Mouse (Mus musculus) frontal cortex, postnatal 10 days (tissue): Measurements from ENCODE around the gene Slc25a12.

Experiments
- DNase-seq, 2 experiments: peaks; one replicate each; pipeline ENCODE4 v3.0.0; 2022; ENCODE audit warnings: low spot score in 2 of 2, mixed read lengths in 1 of 2

Gene Slc25a12

GRCm38 (mm10) chr2:71309726-71310125 is 57.8 kb downstream of the Slc25a12 start:
- DNase-seq: no peak

GRCm38 (mm10) chr2:71306357-71306756 is 61.2 kb downstream of the Slc25a12 start:
- no peak for DNase-seq

- no peak for DNase-seq
These were observed 62.7 kb downstream of the Slc25a12 start for GRCm38 (mm10) chr2:71304821-71305220.

- DNase-seq: no peak
These were observed 64.3 kb downstream of the Slc25a12 start for GRCm38 (mm10) chr2:71303221-71303620.

GRCm38 (mm10) chr2:71302156-71302663 is 65.3 kb downstream of the Slc25a12 start:
- DNase-seq: no peak

- DNase-seq: no peak
These were observed 68.8 kb downstream of the Slc25a12 start for GRCm38 (mm10) chr2:71298729-71299128.

GRCm38 (mm10) chr2:71297501-71297900 is 70.0 kb downstream of the Slc25a12 start:
- DNase-seq: no peak

- no peak for DNase-seq
These were observed 71.7 kb downstream of the Slc25a12 start for GRCm38 (mm10) chr2:71295844-71296243.

GRCm38 (mm10) chr2:71294489-71294888 is 73.1 kb downstream of the Slc25a12 start:
- DNase-seq: no peak

GRCm38 (mm10) chr2:71293983-71294382 is 73.6 kb downstream of the Slc25a12 start:
- no peak for DNase-seq

- no peak for DNase-seq
These were observed 76.0 kb downstream of the Slc25a12 start for GRCm38 (mm10) chr2:71291566-71291965.

- DNase-seq: peak in 1 of 2 experiments; percentile 30
These were observed 77.3 kb downstream of the Slc25a12 start for GRCm38 (mm10) chr2:71290107-71290775.

GRCm38 (mm10) chr2:71281981-71282380 is 85.6 kb downstream of the Slc25a12 start:
- no peak for DNase-seq

- DNase-seq: no peak
These were observed 88.5 kb downstream of the Slc25a12 start for GRCm38 (mm10) chr2:71278791-71279775.

- DNase-seq: no peak
These were observed 91.8 kb downstream of the Slc25a12 start for GRCm38 (mm10) chr2:71275734-71276133.

- DNase-seq: no peak
These were observed 93.4 kb downstream of the Slc25a12 start for GRCm38 (mm10) chr2:71273955-71274679.

GRCm38 (mm10) chr2:71270085-71270484 is 97.5 kb downstream of the Slc25a12 start:
- no peak for DNase-seq

- DNase-seq: no peak
These were observed 98.2 kb downstream of the Slc25a12 start for GRCm38 (mm10) chr2:71269332-71269731.

GRCm38 (mm10) chr2:71268691-71269090 is 98.9 kb downstream of the Slc25a12 start:
- no peak for DNase-seq

- no peak for DNase-seq
These were observed 103.0 kb downstream of the Slc25a12 start for GRCm38 (mm10) chr2:71264585-71264984.

GRCm38 (mm10) chr2:71256581-71256980 is 111.0 kb downstream of the Slc25a12 start:
- no peak for DNase-seq

GRCm38 (mm10) chr2:71254836-71255235 is 112.7 kb downstream of the Slc25a12 start:
- no peak for DNase-seq
